Mouse (Mus musculus) liver, embryonic 14.5 days (tissue): ENCODE results near the gene Dctd. TPM values are rescaled to one million over a fixed set of nuclear protein-coding genes. Genes with fewer than 3 reads are reported as not detected.
"Not testable (repeated sequence)": the region's sequence is repeated elsewhere in the genome, so short reads cannot be mapped to it uniquely, and the experiment has no call there.

ENCODE experiments used
- ATAC-seq: fragments of 200-750 bp; cut with Nextera tagmentation; 2 replicates; pipeline ENCODE4 v1.8.0; 2017; ENCODE audit warnings: moderate number of reproducible peaks, mild to moderate bottlenecking, moderate library complexity; ENCODE audit not compliant: insufficient read depth
- DNase-seq, 3 experiments: peaks; one replicate each; pipeline ENCODE4 v3.0.0-alpha.2; 2012 to 2013; ENCODE audit warnings: low read depth in 3 of 3, low spot score in 3 of 3
- H3K27ac ChIP-seq: fragments of 300-500 bp; sonication (generic); 2 replicates; pipeline ENCODE4 v1.5.1; 2014; ENCODE audit warnings: moderate library complexity, mild to moderate bottlenecking, control low read depth, inconsistent platforms
- H3K27me3 ChIP-seq: fragments of 300-500 bp; sonication (generic); 2 replicates; pipeline ENCODE4 v1.6.1; 2014; ENCODE audit warnings: mild to moderate bottlenecking, low read length, moderate library complexity; ENCODE audit not compliant: control insufficient read depth, insufficient read depth
- H3K36me3 ChIP-seq: fragments of 300-500 bp; sonication (generic); replicated peaks from 2 replicates; pipeline ENCODE4 v1.6.1; 2014; ENCODE audit warnings: low read depth; ENCODE audit not compliant: control insufficient read depth, insufficient read depth
- H3K4me1 ChIP-seq, 2 experiments: fragments of 200-500 bp in 1 of 2; fragments of 300-500 bp in 1 of 2; sonication (generic) in 1 of 2; replicated peaks; 2 replicates each; pipeline ENCODE4 v1.6.1; 2012 to 2014; ENCODE audit warnings: antibody characterized with exemption in 1 of 2, inconsistent platforms in 1 of 2, low read length in 1 of 2; ENCODE audit not compliant: control insufficient read depth in 2 of 2, insufficient read depth in 2 of 2
- H3K4me2 ChIP-seq: fragments of 300-500 bp; sonication (generic); 2 replicates; pipeline ENCODE4 v1.6.1; 2014; ENCODE audit warnings: low read depth, mild to moderate bottlenecking, control low read depth, moderate library complexity
- H3K4me3 ChIP-seq, 2 experiments: fragments of 200-500 bp in 1 of 2; fragments of 300-500 bp in 1 of 2; sonication (generic) in 1 of 2; 2 replicates each; pipeline ENCODE4 v1.5.1; 2012 to 2014; ENCODE audit warnings: low read depth in 2 of 2, low read length in 2 of 2, mild to moderate bottlenecking in 2 of 2, control low read depth in 1 of 2, inconsistent platforms in 1 of 2, moderate library complexity in 1 of 2; ENCODE audit not compliant: insufficient read depth in 1 of 2
- H3K9ac ChIP-seq: fragments of 300-500 bp; sonication (generic); replicated peaks from 2 replicates; pipeline ENCODE4 v1.6.1; 2014; ENCODE audit warnings: mild to moderate bottlenecking, control low read depth, moderate library complexity
- H3K9me3 ChIP-seq: fragments of 300-500 bp; sonication (generic); 2 replicates; pipeline ENCODE4 v1.6.1; 2016; ENCODE audit warnings: low read length, mixed read lengths; ENCODE audit not compliant: control insufficient read depth
- CTCF ChIP-seq: IDR thresholded peaks from 2 replicates; pipeline ENCODE4 v1.5.1; 2016; ENCODE audit warnings: antibody characterized with exemption, low read depth, control low read depth
- EP300 ChIP-seq: IDR thresholded peaks from 2 replicates; pipeline ENCODE4 v1.6.1; 2016; ENCODE audit warnings: antibody characterized with exemption, low read depth
- WGBS: fragments of 180-500 bp; shearing (Covaris S2); extraction: QIAGEN DNeasy Blood & Tissue Kit; methylation state at CpG from one replicate; pipeline ENCODE4 v1.1.7; 2014; ENCODE audit not compliant: insufficient replicate concordance; 5-methylcytosine and 5-hydroxymethylcytosine counted together
- polyA plus RNA-seq, 2 experiments: library from polyadenylated mRNA; depleted of rRNA in 1 of 2; stranded (reverse) in 1 of 2; unstranded in 1 of 2; fragments of >200 nt; fragmentation: Nextera tagmentation in 1 of 2; extraction: Ambion mirVana in 1 of 2; gene quantifications; 2 replicates each; pipeline versions ENCODE4 v1.2.1 to v1.2.3; 2012 to 2014

The Dctd gene
- polyA plus RNA-seq, 2 experiments: 7.5 to 13.3 TPM

DNA sequence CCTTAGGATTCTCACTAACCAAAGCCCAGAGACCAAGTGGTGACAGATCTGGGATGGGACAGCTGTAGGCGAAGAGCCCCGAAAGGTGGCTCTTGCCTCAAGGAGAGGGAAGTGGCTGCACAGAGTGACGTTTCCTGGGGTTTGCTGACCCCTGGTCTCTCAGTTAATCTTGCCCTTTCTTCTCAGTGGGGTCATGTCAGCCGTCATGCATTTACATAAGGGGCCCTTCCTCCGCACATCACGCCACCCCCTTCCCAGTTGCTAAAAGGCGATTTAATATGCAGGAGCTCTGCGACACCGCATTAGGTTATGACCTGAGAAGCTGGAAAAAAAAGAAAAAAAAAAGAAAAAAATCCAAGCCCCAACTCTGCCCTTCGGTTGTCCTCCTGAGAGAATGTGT is 58.8 kb downstream of the Dctd start:
- Histone ChIP-seq H3K4me3 (no peak overlapping the region), H3K9ac (no peak overlapping the region), H3K4me2 (no peak overlapping the region), H3K36me3 (no peaks in the 10 kb centered on the region), H3K27me3 (no peaks in the 10 kb centered on the region), H3K27ac (no peak overlapping the region), H3K9me3 (no peaks in the 10 kb centered on the region), H3K4me1 (no peaks in the 10 kb centered on the region)
- no peak for TF ChIP-seq CTCF
- no peak for TF ChIP-seq EP300
- ATAC-seq: no peak
- no peak for DNase-seq
- 44% methylated on average over 10 of the region's 10 CpGs for WGBS

GRCm38 (mm10) chr8:48158560-48159217 is 59.8 kb downstream of the Dctd start:
- Histone ChIP-seq H3K4me2 (no peak overlapping the region), H3K36me3 (no peaks in the 10 kb centered on the region), H3K4me1 (no peaks in the 10 kb centered on the region), H3K4me3 (no peak overlapping the region), H3K27ac (no peak overlapping the region), H3K9ac (no peak overlapping the region), H3K27me3 (no peaks in the 10 kb centered on the region), H3K9me3 (no peaks in the 10 kb centered on the region)
- no peak for TF ChIP-seq EP300
- no peak for TF ChIP-seq CTCF
- no peak for ATAC-seq
- DNase-seq: no peak
- 46% methylated on average over 15 of the region's 15 CpGs for WGBS

GRCm38 (mm10) chr8:48177406-48177805 is 78.5 kb downstream of the Dctd start:
- H3K27me3 ChIP-seq: no peaks in the 10 kb centered on the region
- H3K4me2 ChIP-seq: no peak overlapping the region
- TF ChIP-seq CTCF (no peak), EP300 (no peak)
- ATAC-seq (no peak), DNase-seq (no peak)
- H3K4me1 ChIP-seq: no peaks in the 10 kb centered on the region
- no peak overlapping the region for H3K4me3 ChIP-seq
- H3K9ac ChIP-seq: no peak overlapping the region
- no peaks in the 10 kb centered on the region for H3K9me3 ChIP-seq
- H3K27ac ChIP-seq: no peak overlapping the region
- WGBS: 50% methylated on average over 4 of the region's 4 CpGs
- no peaks in the 10 kb centered on the region for H3K36me3 ChIP-seq

DNA sequence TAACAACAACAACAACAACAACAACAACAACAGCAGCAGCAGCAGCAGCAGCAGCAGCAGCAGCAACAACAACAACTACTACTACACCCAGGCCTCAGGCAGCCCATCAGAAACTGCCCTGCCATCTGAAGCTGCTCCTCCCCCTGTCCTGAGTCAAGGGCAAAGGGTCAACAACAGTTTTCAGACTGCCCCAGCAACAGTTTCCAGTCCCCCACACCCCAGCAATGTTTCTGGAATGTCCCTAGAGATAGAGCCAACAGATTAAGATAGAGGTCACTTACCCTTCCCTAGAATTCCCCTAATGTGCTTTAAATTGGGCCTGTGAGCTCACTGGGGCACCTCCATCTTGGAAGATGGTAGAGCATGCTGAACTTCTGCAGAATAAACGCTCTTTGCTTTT is 79.0 kb downstream of the Dctd start:
- TF ChIP-seq CTCF (no peak), EP300 (no peak)
- Histone ChIP-seq H3K4me1 (no peaks in the 10 kb centered on the region), H3K9me3 (no peaks in the 10 kb centered on the region), H3K27ac (no peak overlapping the region), H3K4me3 (no peak overlapping the region), H3K36me3 (no peaks in the 10 kb centered on the region), H3K9ac (no peak overlapping the region), H3K27me3 (no peaks in the 10 kb centered on the region), H3K4me2 (no peak overlapping the region)
- WGBS: 46% methylated on average over 1 of the region's 1 CpGs
- no peak for ATAC-seq
- DNase-seq: no peak

- no peak for TF ChIP-seq EP300
- TF ChIP-seq CTCF: no peak
- no peaks in the 10 kb centered on the region for H3K9me3 ChIP-seq
- H3K4me1 ChIP-seq: no peaks in the 10 kb centered on the region
- H3K4me3 ChIP-seq: no peak overlapping the region
- DNase-seq (no peak), ATAC-seq (no peak)
- H3K27me3 ChIP-seq: no peaks in the 10 kb centered on the region
- no peak overlapping the region for H3K27ac ChIP-seq
- H3K36me3 ChIP-seq: no peaks in the 10 kb centered on the region
- 61% methylated on average over 4 of the region's 4 CpGs for WGBS
- H3K4me2 ChIP-seq: no peak overlapping the region
- H3K9ac ChIP-seq: no peak overlapping the region
Measured at GRCm38 (mm10) chr8:48178993-48179392, 80.1 kb downstream of the Dctd start.

- not testable (repeated sequence) for H3K4me1 ChIP-seq, H3K27ac ChIP-seq, ATAC-seq, H3K27me3 ChIP-seq, H3K9ac ChIP-seq, H3K36me3 ChIP-seq, DNase-seq, H3K4me2 ChIP-seq, H3K4me3 ChIP-seq, H3K9me3 ChIP-seq
- 69% methylated on average over 9 of the region's 9 CpGs for WGBS
Measured at GRCm38 (mm10) chr8:48180146-48180545, 81.3 kb downstream of the Dctd start.
